Mouse (Mus musculus): Measurements from ENCODE around the gene Ndufb6.

DNA sequence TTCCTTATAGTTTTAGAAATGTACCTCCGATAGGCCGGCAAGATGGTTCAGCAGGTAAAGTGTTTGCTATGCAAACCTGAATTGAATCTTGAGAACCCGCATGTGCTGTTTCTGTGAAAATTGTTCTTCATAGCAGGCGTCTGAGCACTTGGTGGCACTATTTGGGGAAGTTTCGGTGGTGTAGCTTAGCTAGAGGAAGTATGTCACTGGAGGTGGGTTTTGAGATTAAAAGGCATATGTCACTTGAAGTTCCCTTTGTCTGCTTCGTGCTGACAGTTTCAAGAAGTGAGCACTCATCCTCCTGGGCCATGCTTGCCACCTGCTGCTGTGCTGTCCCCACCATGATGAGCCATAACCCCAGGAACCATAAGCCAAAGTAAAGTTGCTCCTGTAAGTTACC lies 8.2 kb upstream of the Ndufb6 start:
- TF ChIP-seq CTCF (IDR thresholded peaks at IDR 0.05) (no peak), EP300 (IDR thresholded peaks at IDR 0.05) (no peak)

Measured in lung, postnatal 0 days (tissue).